Mouse (Mus musculus) layer of hippocampus, adult 6 months (tissue): Measurements from ENCODE around the gene Cd2bp2. TPM values are rescaled to one million over a fixed set of nuclear protein-coding genes. Genes with fewer than 3 reads are reported as not detected.

Experiments
- long read RNA-seq, 2 experiments: library from polyadenylated mRNA; unstranded; transcript quantifications; one replicate each; pipeline ENCODE4 v2.0.0; 2019 to 2020
- polyA plus RNA-seq: library from polyadenylated mRNA; unstranded; fragments of <200 nt; fragmentation: Nextera tagmentation; gene quantifications from 2 replicates; pipeline ENCODE4 v1.2.3, GENCODE M21; 2021

Gene Cd2bp2
- 30.0 and 34.9 TPM in 2 replicates for polyA plus RNA-seq
- long read RNA-seq, experiment 1, transcript Cd2bp2-202 (7 exons, 3,284 nt): major isoform, 21 of 70 reads
- long read RNA-seq, experiment 1, partial matches to known transcripts: 14 of 70 reads
- long read RNA-seq, experiment 1, other reads (novel, unspliced or antisense): 33 of 70 reads
- long read RNA-seq, experiment 2, transcript Cd2bp2-203 (7 exons, 2,912 nt): minor isoform, 7 of 254 reads
- long read RNA-seq, experiment 2, transcript Cd2bp2-201 (7 exons, 1,309 nt): minor isoform, 5 of 254 reads
- long read RNA-seq, experiment 2, transcript Cd2bp2-202 (7 exons, 3,284 nt): major isoform, 105 of 254 reads
- long read RNA-seq, experiment 2, partial matches to known transcripts: 39 of 254 reads
- long read RNA-seq, experiment 2, other reads (novel, unspliced or antisense): 97 of 254 reads

GRCm38 (mm10) chr7:127195544-127196295, at the start of gene Cd2bp2:
Gene Cd2bp2, minus strand, starts transcription at chr7:127196050.

GRCm38 (mm10) chr7:127243870-127244657, 48.2 kb upstream of the Cd2bp2 start, which contains the start of gene Zfp771:
Gene Zfp771, plus strand, starts transcription at chr7:127244274.

GRCm38 (mm10) chr7:127232622-127233367, 36.9 kb upstream of the Cd2bp2 start, which contains the start of the genes Zfp553 and Sept1:
Gene Zfp553, plus strand, starts transcription at chr7:127233061.
Gene Sept1, minus strand, starts transcription at chr7:127233130.

GRCm38 (mm10) chr7:127208553-127209438, 12.9 kb upstream of the Cd2bp2 start, which contains the start of gene Mylpf:
Gene Mylpf, plus strand, starts transcription at chr7:127208890.

GRCm38 (mm10) chr7:127208295-127208552, 12.4 kb upstream of the Cd2bp2 start, which contains the start of gene Tbc1d10b:
Gene Tbc1d10b, minus strand, starts transcription at chr7:127208468.

Other genes with a start within 250 kb of the Cd2bp2 start
- 10.4 and 12.0 TPM in 2 replicates for gene Asphd1, start 246.5 kb downstream of the Cd2bp2 start, polyA plus RNA-seq
- 70.3 and 76.4 TPM in 2 replicates for gene Sez6l2, start 245.5 kb downstream of the Cd2bp2 start, polyA plus RNA-seq
- 205 and 220 TPM in 2 replicates for gene Cdipt, start 220.1 kb downstream of the Cd2bp2 start, polyA plus RNA-seq
- gene Cdiptos, start 220.0 kb downstream of the Cd2bp2 start, polyA plus RNA-seq: 0.46 and 0.93 TPM in 2 replicates
- gene Mvp, start 181.4 kb downstream of the Cd2bp2 start, polyA plus RNA-seq: 4.2 and 5.5 TPM in 2 replicates
- gene Pagr1b, start 179.6 kb downstream of the Cd2bp2 start, polyA plus RNA-seq: 0.55 TPM in 1 of 2 replicates, not detected in the other
- gene Pagr1a, start 178.7 kb downstream of the Cd2bp2 start, polyA plus RNA-seq: 28.6 and 49.8 TPM in 2 replicates
- 8.1 and 19.3 TPM in 2 replicates for gene Gm42742, start 175.0 kb downstream of the Cd2bp2 start, polyA plus RNA-seq
- 96.1 and 120 TPM in 2 replicates for gene Prrt2, start 174.8 kb downstream of the Cd2bp2 start, polyA plus RNA-seq
- 5.6 and 7.1 TPM in 2 replicates for gene Maz, start 169.0 kb downstream of the Cd2bp2 start, polyA plus RNA-seq
- gene Kif22, start 153.6 kb downstream of the Cd2bp2 start, polyA plus RNA-seq: 15.6 and 17.6 TPM in 2 replicates
- gene Zg16, start 108.7 kb downstream of the Cd2bp2 start, polyA plus RNA-seq: not detected in 2 replicates
- 1.8 and 2.1 TPM in 2 replicates for gene AI467606, start 104.7 kb downstream of the Cd2bp2 start, polyA plus RNA-seq
- 0.89 and 0.97 TPM in 2 replicates for gene Qprt, start 73.8 kb downstream of the Cd2bp2 start, polyA plus RNA-seq
- gene Spn, start 58.2 kb downstream of the Cd2bp2 start, polyA plus RNA-seq: 0.06 TPM in 1 of 2 replicates, not detected in the other
- 8.5 and 9.3 TPM in 2 replicates for gene Tbc1d10b, start 12.4 kb upstream of the Cd2bp2 start, polyA plus RNA-seq
- 4.1 and 5.1 TPM in 2 replicates for gene Mylpf, start 12.8 kb upstream of the Cd2bp2 start, polyA plus RNA-seq
- 12.1 and 12.3 TPM in 2 replicates for gene Zfp553, start 37.0 kb upstream of the Cd2bp2 start, polyA plus RNA-seq
- gene Sept1, start 37.1 kb upstream of the Cd2bp2 start, polyA plus RNA-seq: 1.3 and 2.0 TPM in 2 replicates
- 61.1 and 73.1 TPM in 2 replicates for gene Zfp771, start 48.2 kb upstream of the Cd2bp2 start, polyA plus RNA-seq
- gene Dctpp1, start 64.7 kb upstream of the Cd2bp2 start, polyA plus RNA-seq: 66.6 and 67.2 TPM in 2 replicates
- gene Sephs2, start 78.0 kb upstream of the Cd2bp2 start, polyA plus RNA-seq: 60.4 and 69.7 TPM in 2 replicates
- 0.04 and 0.14 TPM in 2 replicates for gene Itgal, start 100.2 kb upstream of the Cd2bp2 start, polyA plus RNA-seq
- gene Zfp768, start 149.5 kb upstream of the Cd2bp2 start, polyA plus RNA-seq: 1.9 and 2.1 TPM in 2 replicates
- gene Zfp747, start 180.0 kb upstream of the Cd2bp2 start, polyA plus RNA-seq: 3.3 and 3.5 TPM in 2 replicates
- 1.6 and 2.0 TPM in 2 replicates for gene 9130019O22Rik, start 191.1 kb upstream of the Cd2bp2 start, polyA plus RNA-seq
- 3.6 TPM in 2 replicates for gene E430018J23Rik, start 197.6 kb upstream of the Cd2bp2 start, polyA plus RNA-seq
- gene Zfp764, start 210.8 kb upstream of the Cd2bp2 start, polyA plus RNA-seq: 2.1 and 3.2 TPM in 2 replicates
- gene Zfp688, start 226.0 kb upstream of the Cd2bp2 start, polyA plus RNA-seq: 30.1 and 32.4 TPM in 2 replicates